Mouse (Mus musculus) layer of hippocampus, adult 11-12 months (tissue): ENCODE results near the gene Rwdd4a.

ENCODE experiments used
- DNase-seq: peaks from one replicate; pipeline ENCODE4 v3.0.0; 2022; ENCODE audit warnings: low spot score

The Rwdd4a gene

DNA sequence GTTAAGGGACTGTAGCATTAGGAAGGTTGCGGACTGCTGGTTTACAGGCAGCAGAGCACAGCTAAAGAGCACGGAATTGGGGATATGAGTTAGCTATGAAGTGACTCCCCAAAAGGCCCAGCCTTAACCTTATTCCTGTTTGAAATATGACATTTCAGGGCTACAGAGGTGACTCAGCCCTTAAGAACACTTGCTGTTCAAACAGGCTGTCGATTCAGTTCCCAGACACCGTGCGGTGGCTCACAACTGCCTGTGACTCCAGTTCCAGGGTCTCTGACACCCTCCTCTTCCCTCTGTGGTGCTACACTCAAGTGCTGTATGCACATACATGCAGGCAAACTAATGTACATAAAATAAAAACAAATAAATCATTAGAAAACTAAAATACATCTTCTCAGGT is 55.2 kb downstream of the Rwdd4a start:
- DNase-seq, result no peak

DNA sequence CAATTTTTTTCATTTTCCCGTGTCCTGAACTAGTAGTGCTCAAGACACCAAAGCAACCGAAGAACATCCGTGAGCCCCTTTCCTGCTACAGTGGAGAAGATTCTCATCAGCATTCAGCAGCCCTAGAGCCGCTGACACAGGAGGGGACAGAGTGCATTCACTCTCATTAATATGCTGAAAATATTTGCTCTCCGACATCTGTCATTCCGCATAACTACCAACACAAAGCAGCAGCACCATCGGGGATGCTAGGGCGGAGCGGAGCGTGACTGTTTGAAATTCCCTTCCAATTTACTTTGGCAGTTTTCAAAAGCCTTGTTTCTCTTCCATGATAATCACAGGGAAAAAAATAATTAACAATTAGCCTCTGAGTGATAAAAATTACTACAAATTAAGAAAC is 56.9 kb downstream of the Rwdd4a start:
- no peak for DNase-seq

DNA sequence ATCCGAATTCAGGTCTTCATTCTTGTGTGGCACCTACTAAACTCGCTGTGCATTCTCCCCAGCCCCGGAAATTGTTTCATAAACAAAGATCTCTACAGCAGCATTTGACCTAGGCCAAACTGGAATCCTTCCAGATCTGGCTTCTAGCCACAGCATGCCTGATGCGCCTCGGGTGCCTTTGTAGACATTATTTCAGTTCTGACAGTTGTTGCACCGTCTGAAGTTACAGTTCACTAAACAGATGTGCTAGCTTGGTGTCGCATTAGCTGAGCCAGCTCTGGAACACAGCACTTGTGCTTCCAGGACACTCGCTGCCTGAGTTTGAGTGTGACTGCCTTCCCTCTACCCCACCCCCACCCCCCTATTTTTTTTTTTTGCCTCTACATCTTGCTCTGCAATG is 67.2 kb downstream of the Rwdd4a start:
- DNase-seq, result no peak
